Comparison of ENCODE assay signal across 21 mouse cellular contexts in genomic region chr10:5546428-5546827, GRCm38 (mm10). TPM values are rescaled to one million over a fixed set of nuclear protein-coding genes. Genes with fewer than 3 reads are reported as not detected.
"Had no signal": no experiment of that assay in that cellular context is flagged by ENCODE, and none has a peak within 500 bp of the region (broad histone marks: within the 10 kb centered on the region; RNA-seq: fewer than 3 reads in every experiment).

No protein-coding gene starts in this region.

- H3K9ac ChIP-seq: liver, embryonic 13.5 days; liver, embryonic 15.5 days; lung, embryonic 14.5 days; midbrain, embryonic 12.5 days; neural tube, embryonic 13.5 days; neural tube, embryonic 15.5 days had no signal

- H3K4me2 ChIP-seq: liver, embryonic 13.5 days; liver, embryonic 15.5 days; lung, embryonic 14.5 days; midbrain, embryonic 12.5 days; neural tube, embryonic 13.5 days; neural tube, embryonic 15.5 days had no signal

- H3K36me3 ChIP-seq: liver, embryonic 13.5 days; liver, embryonic 15.5 days; midbrain, embryonic 10.5 days; midbrain, embryonic 12.5 days; neural tube, embryonic 13.5 days; neural tube, embryonic 15.5 days had no signal

- H3K4me1 ChIP-seq: liver, embryonic 15.5 days had no signal

- H3K27ac ChIP-seq: liver, embryonic 13.5 days; liver, embryonic 15.5 days; midbrain, embryonic 10.5 days; midbrain, embryonic 12.5 days; neural tube, embryonic 13.5 days; neural tube, embryonic 15.5 days had no signal

- DNase-seq: liver, embryonic 13.5 days; lung, adult 18-20 months; lung, embryonic 14.5 days; lung, postnatal 10 days; lung, postnatal 4 days; midbrain, embryonic 14.5 days; retina, postnatal 1 day; right cerebral cortex, adult 18-20 months; right cerebral cortex, postnatal 25 days; right cerebral cortex, postnatal 4 days; spleen, adult 18-20 months; thymus, adult 18-20 months; thymus, postnatal 14 days; thymus, postnatal 36 days had no signal

- H3K27me3 ChIP-seq: neural tube, embryonic 13.5 days; neural tube, embryonic 15.5 days had no signal

- H3K4me3 ChIP-seq: liver, embryonic 13.5 days; liver, embryonic 15.5 days; midbrain, embryonic 10.5 days; midbrain, embryonic 12.5 days; myocyte; neural tube, embryonic 13.5 days; neural tube, embryonic 15.5 days had no signal

- H3K9me3 ChIP-seq: liver, embryonic 13.5 days; liver, embryonic 15.5 days; midbrain, embryonic 10.5 days; midbrain, embryonic 12.5 days; neural tube, embryonic 13.5 days; neural tube, embryonic 15.5 days had no signal

- ATAC-seq: midbrain, embryonic 16.5 days had no signal

RNA-seq across cellular contexts. Expression of gene Myct1, which starts 47.1 kb away (rescaled TPM):
- polyA plus RNA-seq: myocyte had no signal
